Mouse (Mus musculus): ENCODE results near the gene Pnkd.

GRCm38 (mm10) chr1:74295456-74296171 is 10.9 kb downstream of the Pnkd start:
- TF ChIP-seq CTCF (IDR thresholded peaks at IDR 0.05; ENCODE audit: low read depth) (no peak), EP300 (IDR thresholded peaks at IDR 0.05; ENCODE audit: low read depth) (peak; percentile 90)

Data from heart, postnatal 0 days (tissue).